Mouse (Mus musculus): ENCODE results near the gene Gm9780.
"Not testable (repeated sequence)": the region's sequence is repeated elsewhere in the genome, so short reads cannot be mapped to it uniquely, and the experiment has no call there.

DNA sequence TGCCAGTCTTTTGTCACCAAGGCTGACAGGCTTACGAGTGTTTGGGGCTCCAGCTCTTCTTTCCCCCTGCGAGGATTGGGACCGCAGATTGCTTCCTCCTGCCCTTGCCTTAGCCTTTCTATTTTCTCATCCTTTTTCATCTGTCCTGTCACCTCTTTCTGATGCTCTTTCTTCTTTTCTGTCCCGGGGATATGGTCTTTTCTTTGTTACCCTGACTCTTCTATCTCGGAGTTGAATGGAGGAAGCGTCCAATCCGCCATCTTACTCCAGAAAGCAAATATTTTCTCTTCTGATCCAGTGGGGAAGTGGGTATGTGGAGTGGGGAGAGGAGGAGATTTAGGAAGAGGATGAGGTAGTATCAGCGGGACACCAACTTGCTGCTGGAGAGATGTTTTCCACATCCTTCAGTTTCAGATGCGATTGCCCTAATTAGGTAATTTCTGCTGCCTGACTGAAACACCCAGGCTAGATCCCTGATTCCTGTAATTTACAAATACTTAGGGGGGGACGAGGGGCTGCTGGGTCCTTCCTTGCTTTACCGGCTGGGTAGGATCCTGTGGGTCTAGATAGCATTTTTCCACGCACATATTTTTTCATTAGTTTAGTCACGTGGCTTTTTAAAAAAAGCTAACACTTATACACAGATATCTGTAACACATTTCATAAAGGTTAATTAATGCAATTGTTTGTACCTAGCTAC, 63.1 kb downstream of the Gm9780 start:
- not testable (repeated sequence) for TF ChIP-seq CTCF (IDR thresholded peaks at IDR 0.05; ENCODE audit: borderline replicate concordance, insufficient read depth, low read length); POLR2A (IDR thresholded peaks at IDR 0.05; ENCODE audit: low read depth, low read length)
